Mouse (Mus musculus) testis, postnatal 10 days (tissue): ENCODE measurements around the gene Tbx15.
A peak's percentile ranks its signal among the peaks of the same experiment; 100 is the strongest.
"Not testable (repeated sequence)": the region's sequence is repeated elsewhere in the genome, so short reads cannot be mapped to it uniquely, and the experiment has no call there.

Experiments used
- DNase-seq: peaks from one replicate; pipeline ENCODE4 v3.0.0; 2021; ENCODE audit warnings: low spot score

Tbx15 gene

DNA sequence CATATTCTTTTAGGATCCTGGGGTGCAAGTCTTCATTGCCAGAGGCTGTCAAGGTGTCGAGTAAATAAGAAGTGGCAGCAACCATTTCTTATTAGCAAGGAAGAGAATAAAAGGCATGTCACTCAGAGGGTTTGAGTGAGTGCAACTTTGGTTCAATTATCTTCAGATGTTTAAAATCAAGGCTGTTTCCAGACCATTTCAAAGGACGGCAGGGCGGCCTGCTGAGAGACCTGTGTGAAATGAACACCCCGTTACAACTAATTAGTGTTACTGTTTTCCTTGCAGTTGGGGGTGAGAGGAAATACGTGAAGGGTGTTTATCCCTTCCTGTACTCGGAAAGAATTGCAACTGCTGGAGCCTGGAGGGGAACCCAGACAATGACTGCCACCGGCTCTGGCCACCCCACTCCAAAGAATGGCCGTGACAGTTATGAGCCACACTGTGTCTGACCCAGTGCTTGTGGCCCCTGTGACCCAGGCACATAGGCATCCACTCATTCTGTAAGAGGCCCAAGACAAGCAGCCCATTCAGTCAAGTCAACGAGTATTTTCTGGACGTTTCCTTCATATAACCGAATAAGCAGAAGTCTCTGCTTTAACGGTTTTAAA, 37.9 kb downstream of the Tbx15 start:
- no peak for DNase-seq

DNA sequence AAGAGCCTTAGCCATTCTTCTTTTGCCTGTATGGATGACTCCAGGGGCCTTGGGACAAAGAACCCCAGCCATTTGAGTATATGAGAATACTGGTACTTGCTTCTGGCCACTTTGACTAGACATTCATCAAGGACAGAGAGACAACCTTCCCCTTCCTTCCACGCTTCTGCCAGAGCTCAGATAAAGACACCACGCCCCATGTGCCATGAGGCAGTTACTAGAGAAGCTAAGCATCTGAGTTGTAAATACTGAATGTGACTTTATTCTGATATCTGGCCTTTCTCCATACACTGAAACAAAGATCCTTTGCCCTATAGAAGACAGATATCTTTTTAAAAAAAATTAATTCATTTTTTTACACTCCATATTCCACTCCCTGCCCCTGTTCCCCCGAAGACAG, 39.5 kb downstream of the Tbx15 start:
- DNase-seq, result no peak

DNA sequence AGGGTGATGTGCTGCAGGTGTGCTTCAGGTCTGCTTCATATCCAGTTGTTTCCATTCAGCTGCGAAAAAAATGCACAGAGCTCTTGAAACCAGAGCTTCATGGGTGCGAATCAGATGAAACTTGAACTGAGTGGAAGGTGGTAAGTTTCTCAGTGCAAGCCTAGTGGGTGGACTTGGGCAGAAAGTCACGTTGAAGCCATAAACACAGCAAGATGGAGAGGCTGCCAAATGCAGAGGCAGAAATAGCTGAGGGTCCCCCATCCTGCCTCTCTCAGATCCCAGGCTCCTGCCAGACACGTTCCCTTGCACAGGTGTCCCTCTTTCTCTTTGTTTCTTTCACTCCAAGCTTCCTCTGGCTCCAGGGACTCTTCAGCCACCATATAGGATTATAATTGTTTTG, 41.3 kb downstream of the Tbx15 start:
- no peak for DNase-seq

DNA sequence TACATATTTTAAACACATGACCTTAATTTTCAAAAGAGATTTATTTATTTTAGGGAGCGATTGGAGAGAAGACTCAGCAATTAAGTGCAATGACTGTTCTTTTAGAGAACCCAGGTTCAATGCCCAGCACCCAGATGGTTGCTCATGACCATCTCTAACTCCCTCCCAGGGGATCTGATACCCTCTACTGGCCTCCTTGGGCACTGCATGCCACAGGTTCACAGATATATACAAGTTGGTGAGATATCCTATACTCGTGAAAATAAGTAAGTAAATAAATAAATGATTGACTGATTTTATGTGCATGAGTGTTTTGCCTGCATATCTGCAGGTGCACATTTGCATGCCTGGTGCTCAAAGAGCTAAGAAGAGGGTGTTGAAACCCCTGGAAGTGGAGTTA, 48.1 kb downstream of the Tbx15 start:
- no peak for DNase-seq

DNA sequence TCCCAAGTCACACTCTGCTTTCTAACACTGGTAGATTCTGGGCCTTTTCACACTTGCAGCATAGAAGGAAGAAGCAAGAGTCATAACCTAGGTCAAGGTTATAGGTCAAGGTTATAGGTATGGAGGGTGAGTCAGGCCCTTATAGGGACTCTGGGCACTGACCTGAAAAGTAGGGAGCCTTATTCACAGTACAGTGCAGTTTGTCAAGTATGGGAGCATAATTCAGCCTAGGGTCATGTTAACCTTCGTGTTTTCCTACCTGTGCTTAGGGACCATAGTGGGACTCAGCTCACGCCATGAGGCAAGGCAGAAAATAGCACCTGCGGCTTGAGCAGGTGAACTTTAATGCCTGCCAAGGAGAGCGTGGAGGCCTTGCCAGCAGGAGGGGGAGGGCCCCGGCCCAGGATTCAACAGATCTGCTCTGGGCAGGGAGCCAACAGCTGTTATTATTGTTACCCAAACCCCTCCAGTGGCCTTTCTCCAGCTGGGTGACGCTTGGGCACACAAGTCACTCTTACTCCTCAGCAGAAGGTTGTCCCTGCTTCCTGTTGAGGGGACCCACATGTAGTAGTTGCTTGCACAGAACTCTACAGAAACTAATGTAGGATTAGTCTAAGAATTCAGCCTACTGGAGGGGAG, 50.0 kb downstream of the Tbx15 start:
- peak; percentile 52 for DNase-seq

DNA sequence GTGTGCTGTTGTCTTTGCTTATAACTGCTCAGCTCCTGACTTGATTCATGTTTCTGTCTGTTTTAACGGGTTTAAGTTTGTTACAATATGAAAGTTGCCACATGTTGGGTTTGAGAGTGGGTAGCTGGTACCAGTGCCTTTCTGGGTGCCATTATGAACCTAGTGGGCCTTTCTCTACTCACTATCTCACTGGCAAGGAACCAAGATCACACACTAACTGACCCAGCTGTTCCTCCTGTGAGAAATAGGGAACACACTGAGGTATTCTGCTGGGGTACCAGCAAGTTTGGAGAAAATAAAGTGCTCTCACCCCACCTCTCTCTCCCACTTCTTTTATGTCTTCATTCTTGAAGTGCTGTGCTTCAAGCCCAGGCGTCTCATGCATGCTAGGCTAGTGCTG, 50.7 kb downstream of the Tbx15 start:
- DNase-seq, result no peak

DNA sequence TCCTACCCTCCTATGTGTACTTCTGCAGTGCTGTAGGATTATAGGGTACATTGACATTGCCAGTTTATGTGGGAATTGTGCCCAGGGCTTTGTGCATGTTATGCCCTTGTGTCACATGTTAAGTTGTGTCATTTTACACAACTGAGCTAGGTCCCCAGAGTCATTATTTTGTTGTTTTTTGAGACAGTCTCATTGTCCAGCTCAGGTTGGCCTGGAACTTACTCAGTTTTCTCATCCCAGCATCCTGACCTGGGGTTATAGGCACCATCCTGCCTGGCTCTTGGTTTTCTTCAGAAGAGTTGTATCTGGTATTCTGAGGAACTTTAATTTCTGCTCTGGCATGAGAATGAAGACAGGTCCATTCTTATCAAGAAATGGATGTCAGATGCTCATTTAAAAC, 51.2 kb downstream of the Tbx15 start:
- no peak for DNase-seq

DNA sequence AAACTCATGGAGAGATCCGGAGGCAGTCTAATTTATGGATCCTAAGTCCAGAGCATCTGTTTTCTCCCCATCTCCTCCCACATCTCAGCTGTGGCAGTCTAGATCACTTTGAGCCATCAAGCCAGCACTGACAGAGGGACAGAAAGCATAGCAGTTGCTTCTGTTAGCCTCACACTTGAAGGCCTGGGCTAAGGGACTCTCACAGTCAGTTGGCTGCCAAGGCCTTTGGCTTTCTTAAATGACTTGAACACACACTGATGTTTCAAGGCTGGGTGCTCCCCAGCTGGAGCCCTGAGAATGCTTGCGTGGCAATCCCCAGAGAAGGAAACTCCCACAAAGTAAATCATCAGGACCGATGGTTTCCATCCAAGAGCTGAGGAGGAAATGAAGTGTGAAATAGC, 52.4 kb downstream of the Tbx15 start:
- DNase-seq, result no peak

DNA sequence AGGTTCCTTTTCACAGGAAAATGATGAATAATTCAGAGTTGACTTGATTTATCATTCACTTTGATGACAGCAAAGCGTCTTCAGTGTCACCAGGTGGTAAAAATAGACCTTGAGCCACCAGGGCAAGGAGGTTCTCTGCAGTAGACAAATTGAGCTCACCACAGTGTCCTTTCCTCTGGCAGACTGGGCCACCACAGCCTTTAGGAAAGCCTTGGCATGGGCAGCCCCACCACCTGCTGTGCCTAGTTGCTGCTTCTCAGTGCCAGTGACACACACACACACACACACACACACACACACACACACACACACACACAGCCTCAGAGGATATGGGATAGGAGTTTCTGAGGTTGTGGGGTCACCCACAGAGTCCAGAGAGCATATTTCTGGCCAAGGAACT, 54.0 kb downstream of the Tbx15 start:
- DNase-seq, result not testable (repeated sequence)

DNA sequence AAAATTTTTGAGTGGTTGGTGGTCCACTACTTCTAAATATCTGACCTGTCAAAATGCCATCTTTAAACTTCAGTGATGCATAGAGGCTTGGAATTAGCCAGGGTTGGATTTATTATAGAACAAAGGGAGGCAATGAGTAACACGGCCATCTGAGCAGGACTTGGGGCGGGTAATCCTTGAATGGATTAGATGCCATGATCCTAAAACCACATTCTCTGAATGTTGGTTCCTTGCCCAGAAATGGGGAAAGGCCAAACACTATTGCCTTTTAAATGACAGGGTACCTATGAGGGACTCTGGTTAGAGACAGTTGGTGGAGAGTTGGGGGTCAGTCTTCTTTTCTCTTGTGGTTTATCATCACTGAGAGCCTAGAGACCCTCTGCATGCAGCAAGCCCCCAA, 55.1 kb downstream of the Tbx15 start:
- no peak for DNase-seq

DNA sequence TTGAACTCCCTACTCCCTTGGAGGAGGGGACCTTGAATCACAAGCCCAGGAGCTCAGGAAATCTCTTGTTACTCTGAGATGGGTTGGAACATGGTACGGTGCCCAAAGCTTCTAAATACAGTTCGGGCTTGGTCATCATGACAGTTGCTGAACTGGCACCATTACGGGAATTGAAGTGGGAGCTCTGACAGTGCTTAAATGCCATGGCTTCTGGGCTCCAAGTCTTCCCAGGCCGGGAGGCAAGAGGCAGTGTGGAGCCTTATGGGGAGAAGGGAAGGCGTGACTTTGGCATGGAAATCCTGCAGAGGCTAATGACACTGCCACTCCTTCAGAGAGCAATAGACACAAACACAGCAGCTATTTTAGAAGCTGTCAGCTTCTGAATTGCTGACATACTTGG, 56.0 kb downstream of the Tbx15 start:
- DNase-seq, result no peak

DNA sequence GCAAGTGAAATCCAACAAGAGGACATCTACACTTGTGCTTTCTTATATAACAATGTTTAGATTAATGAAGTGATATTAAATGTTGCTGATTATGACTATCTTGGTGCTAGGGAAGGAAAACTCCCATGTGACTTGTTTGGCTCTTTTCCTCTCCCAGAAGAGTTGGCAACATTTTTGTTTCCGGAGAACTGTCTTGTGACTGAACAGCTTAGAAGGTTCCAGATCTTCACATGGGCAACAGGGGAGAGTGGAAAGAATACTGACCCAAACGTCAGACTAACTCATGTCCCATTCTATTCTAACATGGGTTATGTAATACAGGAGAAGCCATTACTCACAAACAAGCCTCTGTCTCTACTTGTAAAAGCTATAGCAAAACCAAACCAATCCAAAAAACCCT, 60.7 kb downstream of the Tbx15 start:
- DNase-seq, result no peak

DNA sequence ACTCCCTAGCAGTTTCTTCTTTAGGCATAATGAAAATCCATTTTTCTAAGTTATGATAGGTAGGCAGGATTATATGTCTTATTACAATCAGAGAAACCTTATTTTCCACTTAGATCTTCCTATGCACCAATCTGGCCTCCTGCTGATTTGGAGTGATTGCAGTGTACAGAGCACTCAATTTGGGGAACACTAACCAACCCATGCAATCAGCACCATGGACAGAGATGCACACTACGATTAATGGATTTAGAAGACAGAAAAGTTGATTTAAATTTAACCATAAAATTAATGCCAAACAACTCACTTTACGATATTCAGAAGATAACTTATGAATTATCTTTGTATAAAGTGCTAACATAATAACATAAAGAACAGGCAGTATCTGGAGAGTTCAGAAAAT, 70.7 kb downstream of the Tbx15 start:
- peak; percentile 43 for DNase-seq

DNA sequence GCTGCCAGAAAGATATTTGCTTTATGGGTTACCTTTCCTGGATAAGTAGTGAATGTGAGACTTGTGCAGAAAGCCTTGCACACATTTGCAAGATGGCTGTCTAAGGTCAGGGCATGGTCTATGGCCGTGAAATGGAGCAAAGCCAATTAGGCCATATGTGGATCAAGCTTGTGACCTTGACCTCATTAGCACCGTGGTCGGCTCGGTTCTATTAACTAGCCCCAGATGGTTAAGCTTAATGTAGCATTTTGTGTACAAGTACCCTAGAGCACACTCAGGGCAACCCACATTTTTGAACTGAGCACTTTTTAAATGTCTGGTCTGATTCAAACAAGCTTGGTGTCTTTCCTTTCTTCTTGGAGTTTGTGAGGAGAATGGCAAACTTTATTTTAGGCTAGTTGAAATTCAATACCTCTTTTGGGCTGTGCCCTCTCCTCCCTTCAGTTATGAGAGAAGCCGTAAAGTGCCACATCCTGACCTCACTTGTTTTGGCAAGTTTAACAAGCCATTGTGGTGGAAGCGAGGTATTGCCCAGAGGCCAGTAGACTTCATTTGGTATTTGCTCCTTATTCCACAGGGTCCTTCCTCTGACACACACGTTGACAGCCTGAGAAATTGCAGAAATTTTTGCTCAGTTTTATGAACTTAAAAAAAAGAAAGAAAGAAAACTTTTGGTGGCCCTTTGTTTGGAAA, 71.9 kb downstream of the Tbx15 start:
- no peak for DNase-seq

DNA sequence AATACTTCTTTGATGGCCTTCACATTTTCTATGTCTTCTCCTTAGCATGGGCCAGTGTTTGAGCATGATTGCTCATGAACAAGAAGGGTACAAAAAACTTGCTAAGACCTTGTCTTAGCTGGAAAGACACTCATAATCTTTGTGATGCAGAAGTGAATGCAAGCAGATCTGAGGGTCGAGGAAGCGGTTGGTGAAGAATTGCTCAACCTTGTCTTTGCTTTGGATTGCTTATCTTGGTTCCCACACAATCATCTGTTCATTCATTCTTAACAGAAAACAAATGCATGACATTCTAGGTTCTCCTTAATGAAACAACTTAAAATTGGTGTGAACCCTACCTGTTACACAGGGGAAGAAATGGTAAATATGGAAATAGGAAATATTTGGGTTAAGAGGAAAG, 82.2 kb downstream of the Tbx15 start:
- DNase-seq, result no peak

DNA sequence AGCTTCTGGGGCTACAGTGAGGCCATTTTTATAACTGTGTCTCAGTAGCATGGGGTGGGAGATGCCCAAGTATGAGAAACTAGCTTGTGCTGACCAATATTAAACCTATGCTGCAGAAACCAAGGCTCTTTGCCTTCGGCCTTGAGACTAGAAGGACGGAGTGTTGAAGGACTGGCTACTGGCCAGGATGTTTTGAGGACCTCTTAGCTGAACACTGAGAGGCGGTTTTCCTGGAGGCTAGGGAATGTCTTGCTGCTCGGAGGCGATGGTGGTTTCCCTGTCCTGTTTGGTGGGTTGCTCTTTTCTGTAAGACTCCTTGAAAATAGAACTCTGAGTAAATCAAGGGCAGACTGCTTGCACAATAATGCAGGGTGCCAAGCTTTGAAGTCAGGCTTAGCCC, 89.1 kb downstream of the Tbx15 start:
- no peak for DNase-seq

DNA sequence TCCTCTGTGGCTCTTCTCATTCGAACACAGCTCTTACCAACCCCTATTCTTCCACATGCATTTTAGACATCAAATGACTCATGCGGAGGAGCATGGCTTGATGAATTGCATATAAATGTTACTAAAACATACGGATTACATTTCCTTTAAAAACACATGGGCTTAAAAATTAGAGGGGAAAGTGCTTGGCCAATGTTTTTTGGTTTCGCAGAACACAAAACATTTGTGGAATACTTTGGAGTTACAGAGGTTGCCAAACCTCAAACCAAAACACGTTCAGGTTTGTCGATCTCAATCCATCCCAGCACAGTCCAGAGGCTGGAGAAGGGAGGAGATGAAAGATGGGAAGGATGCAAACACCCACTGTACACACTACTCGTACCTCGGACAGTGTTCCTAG, 90.9 kb downstream of the Tbx15 start:
- no peak for DNase-seq

DNA sequence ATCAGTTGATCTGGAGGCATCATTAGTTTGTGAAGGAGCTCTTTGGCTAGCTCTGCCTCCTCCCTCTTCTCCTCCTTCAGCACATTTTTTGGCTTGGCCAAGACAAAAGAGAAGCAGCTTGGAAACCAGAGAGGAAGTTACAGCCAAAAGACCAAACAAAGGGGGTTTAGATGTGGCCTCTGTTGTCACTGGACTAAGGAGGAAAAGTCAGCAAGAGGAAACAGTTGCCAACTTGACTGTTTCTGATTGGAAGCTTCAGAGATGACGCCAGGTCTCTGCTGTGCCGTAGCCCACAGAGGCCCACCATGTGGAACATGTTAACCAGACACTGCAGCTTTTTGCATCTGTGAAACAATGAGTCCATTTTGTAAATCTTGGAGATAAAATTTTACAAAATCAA, 96.7 kb downstream of the Tbx15 start:
- DNase-seq, result no peak

DNA sequence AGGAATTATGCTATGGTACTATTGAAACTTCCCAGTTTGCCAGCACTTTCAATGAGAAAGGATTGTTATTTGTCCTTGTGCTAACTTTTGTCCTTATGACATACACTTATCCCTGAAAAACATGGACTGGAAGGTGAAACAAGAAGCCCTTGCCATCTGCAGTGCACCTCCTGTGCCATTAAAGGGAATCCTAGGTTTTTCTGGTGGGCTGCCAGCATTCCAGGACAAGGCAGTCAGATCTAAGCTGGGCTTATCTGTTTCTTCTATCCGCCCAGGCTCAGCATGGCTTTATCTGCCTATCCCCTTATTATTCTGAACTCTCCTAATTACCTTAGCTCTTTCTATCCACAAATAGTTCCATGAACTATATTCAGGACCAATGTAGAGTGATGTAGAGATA, 98.6 kb downstream of the Tbx15 start:
- no peak for DNase-seq

DNA sequence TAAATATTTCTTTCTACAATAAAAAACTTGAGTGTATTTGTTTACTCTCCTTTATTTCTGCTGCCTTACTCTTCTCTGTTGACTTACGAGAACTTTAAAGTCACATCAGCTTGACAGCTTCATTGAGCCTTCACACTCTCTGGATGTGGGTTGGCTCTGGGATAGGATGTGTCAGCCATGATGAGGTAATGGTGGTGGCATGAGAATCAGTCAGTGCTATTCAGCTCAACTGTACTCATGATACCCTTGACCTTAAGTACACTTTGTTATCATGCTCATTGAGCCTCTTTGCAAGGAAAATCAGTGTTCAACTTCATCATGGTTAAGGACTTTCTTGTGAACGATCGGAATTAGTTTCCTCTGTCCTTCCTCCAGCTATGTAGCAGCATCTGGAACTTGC, 99.8 kb downstream of the Tbx15 start:
- no peak for DNase-seq

DNA sequence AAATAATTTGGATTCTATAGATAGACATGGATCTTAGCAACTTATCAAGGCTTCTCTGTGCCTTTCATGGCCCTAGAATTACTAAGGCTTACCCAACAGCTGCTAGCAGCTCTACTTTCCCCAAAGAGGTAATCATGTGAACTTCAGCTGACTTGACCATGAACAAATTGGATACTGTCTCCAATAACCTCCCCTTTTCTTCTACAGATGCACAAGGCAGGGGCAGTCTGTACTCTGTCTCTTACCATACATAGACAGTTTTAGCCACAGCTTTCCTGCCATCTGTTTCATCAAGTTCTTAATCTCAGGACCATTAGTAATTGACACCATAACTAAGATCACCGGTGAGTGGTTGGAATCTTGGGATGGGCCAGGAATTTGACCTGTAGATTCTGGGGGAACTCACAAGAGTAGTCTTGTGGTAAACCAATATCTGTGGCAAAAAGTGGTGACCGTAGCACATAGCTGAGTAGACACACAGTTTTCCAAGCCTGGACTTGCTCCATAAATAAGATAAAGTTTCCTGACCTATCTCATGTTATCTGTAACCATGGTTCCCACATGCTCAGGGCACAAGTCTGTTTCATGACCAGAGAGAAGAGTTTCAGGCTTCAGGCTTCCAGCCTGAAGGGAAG, 139.6 kb downstream of the Tbx15 start:
- no peak for DNase-seq

DNA sequence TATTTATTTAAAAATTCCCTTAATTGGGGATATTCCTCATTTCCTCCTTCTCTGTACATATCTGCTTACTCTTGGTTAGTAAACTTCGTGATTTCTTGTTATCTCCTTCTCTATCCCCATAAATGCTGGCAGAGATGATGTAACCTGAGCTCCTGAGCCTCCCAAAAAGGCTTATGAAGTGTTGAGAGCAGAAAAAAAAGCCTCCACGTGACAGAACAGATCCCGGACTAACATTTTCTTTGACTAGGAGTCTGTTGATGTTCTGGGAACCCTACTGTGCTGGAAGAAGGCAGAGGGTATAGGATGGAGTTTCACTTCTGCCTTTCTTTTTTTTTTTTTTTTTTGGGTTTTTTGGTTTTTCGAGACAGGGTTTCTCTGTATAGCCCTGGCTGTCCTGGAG, 146.9 kb downstream of the Tbx15 start:
- no peak for DNase-seq
